Mouse (Mus musculus) MN1 (cell line): ENCODE results near the gene Exd1.
A peak's percentile ranks its signal among the peaks of the same experiment; 100 is the strongest.

ENCODE experiments used
- DNase-seq: peaks from one replicate; pipeline ENCODE4 v3.0.0-alpha.2; 2016; ENCODE audit warnings: low spot score

The Exd1 gene

GRCm38 (mm10) chr2:119547522-119548370 is at the start of gene Exd1, which contains the start of gene Chp1:
Gene Exd1, minus strand, starts transcription at chr2:119547627.
Gene Chp1, plus strand, starts transcription at chr2:119547697.
- peak; percentile 98 for DNase-seq

DNA sequence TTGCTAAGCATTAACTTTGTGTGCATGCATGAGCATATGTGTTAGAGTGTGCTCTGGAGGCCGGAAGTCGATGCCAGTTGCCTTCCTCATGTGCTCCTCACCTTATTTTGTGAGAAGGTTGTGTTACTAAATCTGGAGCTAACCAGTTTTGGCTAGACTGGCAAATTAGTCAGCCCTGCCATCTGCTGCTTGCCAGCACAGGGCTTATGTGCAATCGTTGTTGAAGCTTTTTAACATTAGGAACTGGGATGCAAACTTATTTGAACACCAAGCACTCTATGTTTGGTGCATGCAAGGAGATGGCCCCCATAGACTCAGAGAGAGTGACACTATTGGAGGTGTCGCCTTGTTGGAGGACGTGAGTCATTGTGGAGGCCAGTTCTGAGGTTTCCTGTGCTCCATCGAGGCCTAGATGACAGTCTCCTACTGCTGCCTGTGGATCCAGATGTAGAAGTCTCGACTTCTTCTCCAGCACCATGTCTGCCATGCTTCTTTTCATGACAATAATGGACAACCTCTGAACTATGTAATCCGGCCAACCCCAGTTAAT is 49.4 kb upstream of the Exd1 start:
- DNase-seq: peak; percentile 16

- no peak for DNase-seq
Measured at GRCm38 (mm10) chr2:119595308-119595707, 47.9 kb upstream of the Exd1 start.

- DNase-seq: peak; percentile 98
Measured at GRCm38 (mm10) chr2:119594113-119594981, 46.9 kb upstream of the Exd1 start.

- no peak for DNase-seq
Measured at GRCm38 (mm10) chr2:119593765-119594112, 46.3 kb upstream of the Exd1 start.

DNA sequence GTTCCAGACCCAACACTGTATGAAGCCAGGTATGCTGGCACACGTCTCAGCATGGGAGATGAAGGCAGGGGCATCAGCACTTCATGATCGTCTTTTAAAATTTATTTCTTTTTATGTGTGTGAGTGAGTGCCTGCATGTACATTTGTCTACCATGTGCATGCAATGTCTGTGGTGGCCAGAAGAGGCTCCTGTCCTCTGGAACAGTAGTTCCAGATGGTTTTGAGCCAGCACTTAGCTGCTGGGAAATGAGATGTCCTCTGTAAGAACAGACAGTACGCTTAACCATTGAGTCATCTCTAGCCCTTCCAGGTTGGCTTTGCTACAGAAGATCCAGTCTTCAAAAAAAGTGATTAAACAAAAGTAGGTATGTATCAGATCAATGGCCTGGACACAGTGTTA is 43.8 kb upstream of the Exd1 start:
- DNase-seq: no peak

DNA sequence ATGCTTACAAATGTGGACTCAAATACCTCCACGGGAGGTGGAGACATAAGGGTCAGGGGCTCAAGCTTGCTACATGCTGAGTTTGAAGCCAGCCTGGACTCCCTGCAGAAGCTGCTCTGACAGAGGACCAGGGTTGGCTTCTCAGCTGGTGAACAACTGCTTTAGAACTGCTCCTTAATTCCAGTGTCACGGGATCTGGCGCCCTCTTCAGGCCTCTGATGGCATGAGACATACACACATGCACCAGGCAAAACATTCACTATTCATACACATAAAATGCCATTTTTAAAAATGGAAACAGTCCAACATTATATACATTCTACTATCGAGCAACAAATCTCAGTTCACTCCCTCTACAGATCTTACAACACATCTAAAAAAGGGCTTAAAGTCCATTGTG is 40.0 kb upstream of the Exd1 start:
- peak; percentile 30 for DNase-seq

GRCm38 (mm10) chr2:119584282-119584681 is 36.9 kb upstream of the Exd1 start:
- DNase-seq: no peak

DNA sequence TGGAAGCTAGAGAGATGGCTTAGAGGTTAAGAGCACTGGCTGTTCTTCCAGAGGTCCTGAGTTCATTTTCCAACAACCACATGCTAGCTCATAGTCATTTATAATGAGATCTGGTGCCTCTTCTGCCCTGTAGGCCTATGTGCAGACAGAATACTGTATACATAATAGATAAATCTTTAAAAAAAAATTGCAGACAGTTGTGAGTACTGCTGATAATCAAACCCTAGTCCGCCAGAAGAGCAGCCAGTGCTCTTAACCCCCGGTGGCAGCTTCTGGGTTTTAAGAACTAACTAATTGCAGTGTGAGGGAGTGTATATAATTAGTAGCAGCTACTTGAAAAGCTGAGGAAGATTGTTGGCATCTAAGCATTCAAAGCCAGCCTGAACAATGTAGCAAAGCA is 36.0 kb upstream of the Exd1 start:
- no peak for DNase-seq

GRCm38 (mm10) chr2:119581571-119581970 is 34.1 kb upstream of the Exd1 start:
- no peak for DNase-seq

DNA sequence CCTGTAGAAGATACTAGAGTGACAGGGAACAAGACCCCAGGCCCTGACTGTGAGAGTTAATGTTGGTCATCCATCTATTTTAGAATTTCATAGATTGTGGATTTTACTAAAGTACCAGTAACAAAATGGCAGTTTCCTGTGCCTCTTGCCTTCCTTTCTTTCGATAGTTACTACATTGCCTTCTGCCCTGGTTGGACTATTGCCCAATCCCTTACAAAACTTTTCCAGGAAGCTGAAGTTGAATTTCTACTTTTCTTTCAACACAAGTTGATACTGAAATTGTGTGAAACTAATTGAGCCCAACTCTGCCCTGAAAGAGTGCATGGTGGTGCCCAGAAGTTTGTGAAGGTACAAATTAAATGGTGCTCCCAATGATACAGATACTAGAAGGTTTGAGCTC is 25.0 kb upstream of the Exd1 start:
- no peak for DNase-seq

DNA sequence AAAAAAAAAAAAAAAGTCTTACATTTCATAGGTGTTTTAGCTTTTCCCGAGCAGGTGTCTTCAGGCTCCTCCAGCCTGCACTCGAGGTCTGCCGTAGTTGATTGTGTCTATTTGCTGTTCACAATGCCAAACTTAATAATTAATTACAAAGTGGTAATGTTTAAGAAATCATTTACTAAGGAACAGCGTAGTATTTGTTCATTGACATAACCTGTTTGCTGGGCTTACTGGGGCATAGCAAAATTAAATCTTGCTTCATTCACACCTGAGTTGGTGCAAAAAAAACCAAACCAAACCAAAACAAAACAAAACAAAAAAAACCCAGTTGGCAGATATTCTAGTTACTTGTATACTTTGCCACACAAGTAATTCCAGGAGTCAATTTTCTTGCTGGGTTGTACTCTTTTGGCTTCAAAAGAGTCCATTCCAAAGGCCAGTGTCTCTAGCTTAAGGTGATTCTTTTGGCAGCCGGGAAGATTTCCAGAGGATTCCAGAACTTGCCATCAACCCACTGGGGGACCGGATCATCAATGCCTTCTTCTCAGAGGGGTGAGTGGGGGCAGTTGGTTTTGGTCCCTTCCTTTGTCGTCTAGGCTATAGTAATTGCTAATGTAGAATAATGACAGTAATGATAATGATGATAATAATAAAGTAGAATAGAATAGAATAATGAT is 18.9 kb upstream of the Exd1 start:
- DNase-seq: no peak

GRCm38 (mm10) chr2:119565284-119565683 is 17.9 kb upstream of the Exd1 start:
- DNase-seq: no peak

DNA sequence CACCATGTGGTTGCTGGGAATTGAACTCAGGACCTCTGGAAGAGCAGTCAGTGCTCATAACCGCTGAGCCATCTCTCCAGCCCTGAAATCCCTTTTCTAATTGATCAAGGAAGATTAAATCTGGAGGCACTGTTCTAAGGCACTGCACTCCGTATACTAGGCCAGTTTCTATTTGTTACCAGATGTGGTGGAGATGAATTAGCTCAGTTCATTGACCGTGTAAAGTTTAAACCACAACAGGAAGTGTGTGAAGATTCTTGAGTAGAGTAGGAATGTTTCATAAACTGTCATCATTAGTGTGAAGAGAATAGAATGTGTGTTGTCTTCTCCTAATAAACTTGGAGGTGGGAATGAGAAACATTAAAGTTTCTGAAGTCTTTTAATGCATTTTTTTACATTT is 14.4 kb upstream of the Exd1 start:
- DNase-seq: no peak

- DNase-seq: no peak
Measured at GRCm38 (mm10) chr2:119558737-119559340, 11.4 kb upstream of the Exd1 start.

DNA sequence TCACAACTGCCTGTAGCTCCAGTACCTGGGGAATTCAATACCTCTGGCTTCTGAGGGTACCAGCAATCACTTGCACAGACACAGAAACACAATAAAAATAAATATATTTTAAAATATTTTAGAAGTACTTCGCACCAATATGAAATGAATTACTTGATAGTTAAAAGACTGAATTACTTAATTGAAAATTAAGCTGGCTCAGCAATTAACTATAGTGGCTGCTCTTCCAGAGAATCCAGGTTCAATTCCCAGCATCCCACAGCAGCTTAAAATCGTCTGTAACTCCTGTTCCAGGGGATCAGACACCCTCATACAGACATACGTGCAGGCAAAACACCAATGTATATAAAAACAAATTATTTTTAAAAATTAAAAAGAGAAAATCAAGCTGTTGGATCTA is 10.6 kb upstream of the Exd1 start:
- DNase-seq: no peak

- DNase-seq: no peak
Measured at GRCm38 (mm10) chr2:119549678-119550077, 2.3 kb upstream of the Exd1 start.

DNA sequence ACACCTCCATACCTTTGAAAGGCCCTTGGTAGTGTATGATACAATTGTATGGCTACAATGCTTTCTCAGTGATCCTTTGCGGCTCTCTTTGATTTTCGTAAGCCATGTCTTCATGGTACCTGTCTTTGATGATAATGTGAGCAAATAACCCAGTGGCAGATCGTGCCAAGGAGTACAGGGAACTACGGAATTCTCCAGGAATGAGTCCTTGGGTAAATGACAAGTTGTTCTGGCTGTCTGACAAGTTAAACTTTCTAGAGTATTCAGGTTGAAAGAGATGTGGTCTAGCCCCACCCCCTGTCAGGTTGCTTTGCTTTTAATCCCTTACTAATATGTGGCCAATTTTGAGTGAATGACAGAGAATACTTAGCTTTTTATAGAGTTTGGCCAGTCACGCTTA is 1.3 kb upstream of the Exd1 start:
- no peak for DNase-seq

DNA sequence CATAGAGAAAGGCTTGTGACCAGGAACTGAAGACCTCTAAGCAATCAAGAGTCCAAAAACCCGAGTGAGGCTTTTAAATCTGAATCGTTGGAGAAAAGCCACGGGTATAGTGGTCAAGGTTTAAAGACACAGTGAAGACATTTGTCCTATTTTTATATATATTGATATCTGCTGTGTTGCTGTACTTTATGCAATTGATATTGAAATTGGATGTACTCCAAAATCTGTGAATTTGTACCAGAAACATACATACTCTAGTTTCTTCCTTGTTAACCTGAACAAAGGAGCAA is 889 bp upstream of the Exd1 start:
- DNase-seq: no peak

DNA sequence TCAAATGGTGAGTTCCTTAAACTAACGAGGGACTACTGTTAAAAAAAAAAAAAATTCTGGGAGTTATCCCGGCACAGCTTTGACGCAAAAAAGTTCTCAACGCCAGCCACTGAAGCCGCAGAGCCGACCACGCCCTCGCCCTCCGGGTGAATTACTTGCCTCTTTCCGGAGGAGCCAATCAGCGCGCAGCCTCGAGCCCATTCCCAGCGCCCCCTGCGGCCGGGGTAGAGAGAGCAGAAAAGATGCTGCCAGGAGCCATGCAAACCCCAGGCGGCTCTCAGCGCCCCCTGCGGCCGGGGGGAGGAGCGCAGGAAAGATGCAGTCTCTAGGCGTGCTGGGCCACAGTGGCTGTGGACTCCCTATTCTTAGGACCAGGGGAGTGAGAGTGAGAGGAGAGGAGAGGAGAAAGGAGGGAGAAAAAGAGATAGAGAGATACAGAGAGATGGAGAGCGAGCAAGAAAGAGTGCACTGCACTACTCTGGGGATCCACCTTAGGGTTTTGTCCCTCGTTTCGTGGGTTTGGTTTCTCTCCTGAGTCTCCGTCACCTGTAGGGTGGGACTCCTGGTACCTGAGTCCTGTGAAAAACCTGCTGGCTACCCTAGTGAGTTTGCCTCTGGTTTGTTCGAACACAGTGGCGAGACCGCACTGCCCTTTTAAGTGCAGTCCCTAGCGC is 442 bp downstream of the Exd1 start:
- DNase-seq: peak; percentile 12

DNA sequence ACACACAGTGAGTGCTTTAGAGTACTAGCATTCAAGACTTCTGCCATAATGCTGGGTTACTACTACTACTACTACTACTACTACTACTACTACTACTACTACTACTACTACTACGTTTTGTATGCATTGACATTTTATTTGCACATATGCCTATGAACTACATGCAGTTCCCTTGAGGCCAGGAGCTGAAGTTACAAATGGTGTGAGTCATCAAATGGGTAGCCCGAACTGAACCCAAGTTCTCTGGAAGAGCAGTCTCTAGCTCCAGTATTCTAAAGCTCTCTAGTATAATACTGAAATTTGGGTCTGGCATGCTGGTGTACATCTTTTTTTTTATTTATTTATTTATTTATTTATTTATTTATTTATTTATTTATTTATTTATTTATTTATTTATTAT is 3.8 kb downstream of the Exd1 start:
- no peak for DNase-seq

DNA sequence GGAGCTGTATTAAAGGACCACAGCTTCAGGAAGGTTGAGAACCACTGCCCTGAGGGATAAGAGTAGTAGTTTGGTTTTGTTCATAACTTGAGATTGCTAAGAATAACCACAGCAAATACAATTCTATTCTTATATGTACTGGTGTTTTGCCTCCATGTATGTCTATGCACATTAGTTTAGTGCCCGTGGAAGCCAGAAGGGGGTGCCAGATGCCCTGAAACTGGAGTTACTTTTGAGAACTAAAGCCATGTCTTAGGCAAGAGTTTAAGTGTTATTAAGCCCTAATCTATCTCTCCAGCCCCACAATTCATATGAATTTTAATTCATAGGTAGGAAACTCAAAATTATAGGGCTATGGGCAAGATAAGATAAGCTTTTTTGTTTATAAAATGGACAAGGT is 5.3 kb downstream of the Exd1 start:
- DNase-seq: peak; percentile 48
